Mouse (Mus musculus) cerebellum, adult 2 months (tissue): ENCODE measurements around the gene Atg7. TPM values are rescaled to one million over a fixed set of nuclear protein-coding genes. Genes with fewer than 3 reads are reported as not detected.

Source experiments
- DNase-seq, 2 experiments: peaks; one replicate each; pipeline ENCODE4 v3.0.0; 2021
- H3K27ac ChIP-seq: fragments of 200-500 bp; 2 replicates; pipeline ENCODE4 v1.5.1; 2012; ENCODE audit warnings: low read length, control low read depth, inconsistent platforms; ENCODE audit not compliant: insufficient read depth
- H3K27me3 ChIP-seq: fragments of 200-500 bp; 2 replicates; pipeline ENCODE4 v1.6.1; 2012; ENCODE audit warnings: inconsistent platforms, mild to moderate bottlenecking, low read length, moderate library complexity; ENCODE audit not compliant: control insufficient read depth, insufficient read depth
- H3K4me1 ChIP-seq: fragments of 200-500 bp; 2 replicates; pipeline ENCODE4 v1.6.1; 2011; ENCODE audit warnings: low read length; ENCODE audit not compliant: control insufficient read depth, insufficient read depth
- H3K4me3 ChIP-seq: fragments of 200-500 bp; replicated peaks from 2 replicates; pipeline ENCODE3; 2011; ENCODE audit warnings: mild to moderate bottlenecking, low read depth, low read length, control low read depth; ENCODE audit not compliant: insufficient read depth
- CTCF ChIP-seq: fragments of 200-500 bp; IDR thresholded peaks from 2 replicates; pipeline ENCODE4 v1.5.1; 2011; ENCODE audit warnings: low read depth, mild to moderate bottlenecking, control low read depth, low read length, moderate library complexity, borderline replicate concordance; ENCODE audit not compliant: insufficient read depth
- POLR2A ChIP-seq: fragments of 200-500 bp; IDR thresholded peaks from 2 replicates; pipeline ENCODE4 v1.6.1; 2011; ENCODE audit warnings: low read length, control low read depth, borderline replicate concordance; ENCODE audit not compliant: insufficient read depth
- WGBS: fragments of 180-500 bp; shearing (Covaris S2); methylation state at CpG from one replicate; pipeline ENCODE4 v1.1.7; 2018; 5-methylcytosine and 5-hydroxymethylcytosine counted together
- polyA plus RNA-seq: library from polyadenylated mRNA; depleted of rRNA; stranded (reverse); fragments of >200 nt; gene quantifications from 2 replicates; pipeline ENCODE4 v1.2.3, GENCODE M21; 2012; rRNA removed

Gene Atg7
- polyA plus RNA-seq, 1 experiment = 22.2 TPM

- no peak for DNase-seq
- peaks cover 7% of the 10 kb centered on the region for H3K4me1 ChIP-seq
- H3K4me3 ChIP-seq = no peak overlapping the region
- TF ChIP-seq CTCF (no peak), POLR2A (no peak)
- no peaks in the 10 kb centered on the region for H3K27me3 ChIP-seq
- no peak overlapping the region for H3K27ac ChIP-seq
- 74% methylated on average over 4 of the region's 4 CpGs for WGBS
Observed at GRCm38 (mm10) chr6:114901921-114902320, 259.0 kb downstream of the Atg7 start.

- H3K4me3 ChIP-seq = no peak overlapping the region
- DNase-seq = no peak
- no peaks in the 10 kb centered on the region for H3K27me3 ChIP-seq
- no peak for TF ChIP-seq POLR2A
- TF ChIP-seq CTCF = no peak
- H3K4me1 ChIP-seq = peaks cover 7% of the 10 kb centered on the region
- 84% methylated on average over 6 of the region's 6 CpGs for WGBS
- H3K27ac ChIP-seq = no peak overlapping the region
Observed at GRCm38 (mm10) chr6:114904233-114904632, 261.3 kb downstream of the Atg7 start.

GRCm38 (mm10) chr6:114904818-114905217 is 261.9 kb downstream of the Atg7 start:
- TF ChIP-seq CTCF = no peak
- TF ChIP-seq POLR2A = no peak
- Histone ChIP-seq H3K4me3 (no peak overlapping the region), H3K27ac (no peak overlapping the region), H3K27me3 (no peaks in the 10 kb centered on the region), H3K4me1 (peaks cover 7% of the 10 kb centered on the region)
- 94% methylated on average over 3 of the region's 3 CpGs for WGBS
- DNase-seq = no peak

GRCm38 (mm10) chr6:114905253-114906028 is 262.5 kb downstream of the Atg7 start:
- no peak for TF ChIP-seq POLR2A
- TF ChIP-seq CTCF = no peak
- H3K27me3 ChIP-seq = no peaks in the 10 kb centered on the region
- DNase-seq = no peak
- 51% methylated on average over 8 of the region's 8 CpGs for WGBS
- H3K4me1 ChIP-seq = peaks cover 7% of the 10 kb centered on the region
- no peak overlapping the region for H3K4me3 ChIP-seq
- no peak overlapping the region for H3K27ac ChIP-seq

- DNase-seq = no peak
- Histone ChIP-seq H3K27ac (no peak overlapping the region), H3K4me1 (peaks cover 7% of the 10 kb centered on the region), H3K4me3 (no peak overlapping the region), H3K27me3 (no peaks in the 10 kb centered on the region)
- TF ChIP-seq CTCF (no peak), POLR2A (no peak)
- 78% methylated on average over 5 of the region's 5 CpGs for WGBS
Observed at GRCm38 (mm10) chr6:114906209-114906608, 263.3 kb downstream of the Atg7 start.

- Histone ChIP-seq H3K4me1 (peaks cover 7% of the 10 kb centered on the region), H3K27me3 (no peaks in the 10 kb centered on the region), H3K4me3 (no peak overlapping the region), H3K27ac (no peak overlapping the region)
- TF ChIP-seq CTCF (no peak), POLR2A (no peak)
- 89% methylated on average over 6 of the region's 6 CpGs for WGBS
- no peak for DNase-seq
Observed at GRCm38 (mm10) chr6:114907459-114907858, 264.6 kb downstream of the Atg7 start.

GRCm38 (mm10) chr6:114909801-114910200 is 266.9 kb downstream of the Atg7 start:
- WGBS = 91% methylated on average over 7 of the region's 7 CpGs
- no peak for DNase-seq
- no peak overlapping the region for H3K4me3 ChIP-seq
- no peak for TF ChIP-seq POLR2A
- TF ChIP-seq CTCF = no peak
- H3K27ac ChIP-seq = no peak overlapping the region
- H3K4me1 ChIP-seq = peaks cover 7% of the 10 kb centered on the region
- no peaks in the 10 kb centered on the region for H3K27me3 ChIP-seq

Other genes starting within 250 kb of the Atg7 start
- 7.4 and 8.1 TPM in 2 replicates for gene Hrh1, start 245.2 kb upstream of the Atg7 start, polyA plus RNA-seq